Mouse (Mus musculus): ENCODE measurements around the gene Lsamp. TPM values are rescaled to one million over a fixed set of nuclear protein-coding genes. Genes with fewer than 3 reads are reported as not detected.
"Not testable (repeated sequence)": the region's sequence is repeated elsewhere in the genome, so short reads cannot be mapped to it uniquely, and the experiment has no call there.

Gene Lsamp
- total RNA-seq, 2 experiments from 2014 or later = 526 to 567 TPM

- DNase-seq (ENCODE audit: low spot score in 2 of 2) = peak; percentile 54 to 66
Measured at GRCm38 (mm10) chr16:40466596-40466995, 482.4 kb downstream of the Lsamp start.

- no peak for DNase-seq (ENCODE audit: low spot score in 2 of 2)
Measured at GRCm38 (mm10) chr16:40470946-40471345, 486.8 kb downstream of the Lsamp start.

DNA sequence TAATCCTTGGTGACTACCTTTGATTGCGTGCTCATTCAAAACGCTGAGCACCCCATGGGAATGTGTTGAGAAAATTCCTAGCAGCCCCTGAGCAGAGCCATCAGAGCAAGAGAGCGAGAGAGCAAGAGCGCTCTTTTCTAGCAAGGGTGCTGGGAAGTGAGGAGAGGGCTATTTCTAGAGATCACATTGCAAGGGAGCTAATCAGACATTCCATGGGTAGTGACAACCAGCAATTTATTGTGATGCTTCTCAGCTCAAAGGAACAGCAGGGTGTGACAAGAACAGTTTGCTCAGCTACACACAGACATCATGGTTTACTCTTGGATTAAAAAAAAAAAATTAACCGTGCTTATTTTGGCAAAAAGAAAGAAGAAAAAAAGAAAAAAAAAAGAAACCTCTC, 487.8 kb downstream of the Lsamp start:
- peak in 1 of 2 experiments; percentile 13 for DNase-seq (ENCODE audit: low spot score in 2 of 2)

DNA sequence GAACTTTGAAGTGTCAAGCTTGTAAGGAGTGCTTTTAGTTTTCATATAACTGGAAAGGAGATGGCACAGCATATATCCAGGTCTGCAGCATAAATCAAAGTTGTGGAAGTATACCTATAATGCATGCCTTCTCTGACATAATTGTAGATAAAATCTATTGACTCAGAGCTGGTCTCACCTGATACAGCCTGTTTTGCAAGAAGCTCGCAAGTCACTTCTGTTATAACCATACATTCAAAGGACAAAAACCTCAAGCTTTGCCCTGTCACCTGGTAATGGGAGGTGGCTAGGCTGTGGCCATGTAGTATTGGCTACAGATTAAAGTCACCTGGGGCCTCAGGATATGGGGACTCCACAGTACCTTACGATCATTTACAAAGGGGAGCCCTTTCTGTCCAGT, 507.4 kb downstream of the Lsamp start:
- no peak for DNase-seq (ENCODE audit: low spot score in 2 of 2)

GRCm38 (mm10) chr16:40504262-40504960, 520.2 kb downstream of the Lsamp start:
- peak; percentile 33 to 67 for DNase-seq (ENCODE audit: low spot score in 2 of 2)

- DNase-seq (ENCODE audit: low spot score in 2 of 2) = peak in 1 of 2 experiments; percentile 67
Measured at GRCm38 (mm10) chr16:40509146-40510030, 525.2 kb downstream of the Lsamp start.

GRCm38 (mm10) chr16:40536754-40537153, 552.6 kb downstream of the Lsamp start:
- DNase-seq (ENCODE audit: low spot score in 2 of 2) = no peak

DNA sequence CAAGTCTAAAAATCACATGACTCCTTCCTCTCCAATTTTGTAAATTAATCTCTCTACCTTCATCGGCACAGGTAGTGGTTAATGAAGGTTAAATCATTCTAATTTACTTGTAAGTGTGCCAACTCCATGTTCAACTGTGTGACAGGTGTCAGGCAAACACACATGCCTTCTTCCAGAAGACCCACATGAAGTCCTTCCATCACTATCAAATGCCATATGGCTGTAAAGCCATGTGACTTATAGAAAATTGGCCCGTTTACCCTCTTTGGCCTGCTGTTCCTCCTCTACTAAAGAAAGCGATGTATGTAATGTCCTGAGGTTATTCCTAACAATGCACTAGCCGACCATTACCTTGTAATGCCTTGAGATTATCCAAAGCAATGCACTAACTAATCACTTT, 565.5 kb downstream of the Lsamp start:
- no peak for DNase-seq (ENCODE audit: low spot score in 2 of 2)

- no peak for DNase-seq (ENCODE audit: low spot score in 2 of 2)
Measured at GRCm38 (mm10) chr16:40555608-40556007, 571.4 kb downstream of the Lsamp start.

DNA sequence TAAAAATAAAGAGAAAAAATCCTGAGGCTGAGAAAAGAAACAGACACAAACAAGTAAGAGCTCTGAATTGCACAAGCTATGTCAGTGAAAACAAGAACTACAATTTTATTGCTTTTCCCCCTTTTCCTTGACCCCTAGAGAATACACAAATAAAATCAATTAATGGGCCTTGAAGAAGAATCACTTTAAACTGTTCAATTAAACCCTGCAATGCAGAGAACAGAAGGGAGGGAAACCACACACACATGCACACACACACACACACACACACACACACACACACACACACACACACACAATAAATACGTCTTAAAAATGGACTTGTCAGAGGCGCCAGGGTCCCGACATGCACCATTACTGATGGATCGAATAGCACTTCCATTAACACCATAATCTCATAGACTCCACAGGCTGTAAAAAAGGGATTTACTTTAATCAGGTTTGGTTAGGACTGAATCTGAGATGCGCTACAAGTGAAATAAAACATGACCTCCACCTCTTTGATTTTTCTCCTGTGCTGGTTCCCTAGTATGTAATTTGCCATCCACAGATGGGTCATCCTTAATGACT, 573.6 kb downstream of the Lsamp start:
- DNase-seq (ENCODE audit: low spot score in 2 of 2) = no peak

DNA sequence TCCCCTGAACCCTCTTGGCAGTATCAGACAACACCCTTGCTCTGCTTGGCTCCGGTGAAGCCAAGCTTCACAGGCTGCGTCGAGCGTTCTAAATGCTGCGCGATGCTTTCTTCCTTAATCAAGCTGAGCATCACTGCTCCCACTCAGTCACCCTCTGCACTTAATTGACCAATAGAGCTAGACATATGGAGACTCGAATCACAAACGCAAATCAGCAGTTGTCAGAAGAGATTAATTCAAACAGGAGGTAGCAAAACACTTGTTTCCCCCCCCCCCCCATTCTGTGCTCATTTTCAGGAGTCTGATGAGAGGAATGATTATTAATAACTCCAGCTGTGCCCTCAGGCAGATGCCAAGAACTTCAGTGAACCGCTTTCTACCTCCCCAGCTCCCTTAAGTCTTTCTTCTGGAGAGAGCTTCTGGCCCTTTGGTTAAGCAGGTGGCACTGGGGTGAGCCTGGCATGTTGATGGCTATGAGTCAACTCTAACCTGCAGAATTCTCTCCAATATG, 583.3 kb downstream of the Lsamp start:
- no peak for DNase-seq (ENCODE audit: low spot score in 2 of 2)

GRCm38 (mm10) chr16:40572085-40572745, 588.1 kb downstream of the Lsamp start:
- no peak for DNase-seq (ENCODE audit: low spot score in 2 of 2)

GRCm38 (mm10) chr16:40582076-40582475, 597.9 kb downstream of the Lsamp start:
- no peak for DNase-seq (ENCODE audit: low spot score in 2 of 2)

DNA sequence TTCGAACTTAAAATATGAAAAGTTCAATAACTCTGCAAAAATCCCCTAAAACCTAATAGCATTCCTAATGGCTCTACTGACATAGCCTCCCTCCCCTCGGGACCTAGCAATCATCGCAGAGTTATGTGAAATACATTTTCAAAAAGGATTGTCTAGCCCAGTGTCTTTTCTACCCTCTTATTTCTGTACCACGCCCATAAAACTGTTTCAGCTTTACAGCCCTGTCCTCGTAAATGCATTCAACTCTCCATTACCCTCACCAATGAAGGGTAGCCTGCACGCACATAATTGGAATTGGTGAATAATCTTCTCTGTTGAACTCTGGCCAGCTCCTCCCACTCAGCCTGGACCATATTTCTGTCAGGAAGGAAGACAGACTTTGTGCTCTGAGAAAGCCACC, 609.0 kb downstream of the Lsamp start:
- DNase-seq (ENCODE audit: low spot score in 2 of 2) = no peak

DNA sequence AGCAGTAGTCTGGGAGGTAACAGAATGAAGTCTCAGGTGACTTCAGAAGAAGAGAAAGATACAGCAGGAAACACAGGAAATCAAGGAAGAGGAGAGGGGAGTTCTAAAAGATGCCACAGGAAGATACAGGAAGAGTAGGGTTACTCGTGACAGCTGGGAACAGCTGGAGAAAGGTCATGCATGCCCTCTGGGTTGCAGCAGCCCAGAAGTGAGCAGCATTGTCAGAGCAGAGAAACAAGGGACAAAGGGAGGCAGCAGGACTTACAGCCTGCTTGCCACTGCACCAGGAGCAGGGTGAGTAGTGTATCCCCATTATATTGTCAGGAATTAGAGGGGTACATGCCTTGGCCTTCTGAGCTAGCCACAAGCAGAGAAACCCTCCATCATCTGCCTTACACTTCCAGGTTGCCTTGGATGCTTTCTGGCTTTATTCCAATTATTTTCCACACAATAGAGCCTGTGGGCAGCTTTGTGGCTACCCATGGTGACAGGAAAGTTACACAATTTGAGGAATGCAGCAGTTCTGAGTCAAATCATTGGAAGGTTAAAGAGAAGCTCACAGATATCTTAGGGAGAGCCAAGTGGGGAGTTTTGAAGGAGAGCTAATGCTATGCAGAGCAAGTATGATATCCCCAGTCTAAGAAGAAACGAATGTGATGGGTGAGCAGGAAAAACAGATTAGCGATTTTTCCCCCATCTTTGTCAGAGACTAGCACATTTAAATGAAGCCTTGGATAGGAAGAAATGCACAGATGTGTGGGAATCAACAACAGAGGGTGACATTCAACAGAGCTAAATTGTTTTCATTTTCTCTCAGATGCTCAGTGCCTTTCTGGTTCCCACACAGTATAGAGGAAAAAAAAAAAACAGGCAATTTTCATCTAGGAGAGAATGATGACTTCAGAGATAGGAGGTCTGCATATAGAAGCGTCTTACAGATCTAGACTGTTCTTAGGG, 617.5 kb downstream of the Lsamp start:
- peak in 1 of 2 experiments; percentile 85 for DNase-seq (ENCODE audit: low spot score in 2 of 2)

GRCm38 (mm10) chr16:40607509-40607908, 623.3 kb downstream of the Lsamp start:
- DNase-seq (ENCODE audit: low spot score in 2 of 2) = no peak

DNA sequence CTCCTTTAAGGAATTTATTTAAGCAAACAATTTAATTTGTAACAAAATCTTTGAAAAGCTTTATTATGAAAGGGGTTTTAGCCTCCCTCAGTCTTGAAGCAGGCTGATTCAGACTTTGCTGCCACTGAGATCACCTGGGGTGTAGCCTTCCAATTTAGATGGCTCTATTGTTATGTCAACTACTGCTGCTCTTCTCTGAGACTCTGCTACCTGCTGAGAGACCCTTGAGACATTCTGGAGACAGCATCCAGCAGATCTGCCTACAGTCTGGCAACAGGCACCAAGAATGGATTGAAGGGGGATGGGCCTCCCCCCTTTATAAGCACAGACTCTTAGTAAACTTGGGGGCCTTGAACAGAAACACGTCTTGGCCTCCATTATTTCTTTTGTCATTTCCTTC, 632.5 kb downstream of the Lsamp start:
- not testable (repeated sequence) for DNase-seq (ENCODE audit: low spot score in 2 of 2)

DNA sequence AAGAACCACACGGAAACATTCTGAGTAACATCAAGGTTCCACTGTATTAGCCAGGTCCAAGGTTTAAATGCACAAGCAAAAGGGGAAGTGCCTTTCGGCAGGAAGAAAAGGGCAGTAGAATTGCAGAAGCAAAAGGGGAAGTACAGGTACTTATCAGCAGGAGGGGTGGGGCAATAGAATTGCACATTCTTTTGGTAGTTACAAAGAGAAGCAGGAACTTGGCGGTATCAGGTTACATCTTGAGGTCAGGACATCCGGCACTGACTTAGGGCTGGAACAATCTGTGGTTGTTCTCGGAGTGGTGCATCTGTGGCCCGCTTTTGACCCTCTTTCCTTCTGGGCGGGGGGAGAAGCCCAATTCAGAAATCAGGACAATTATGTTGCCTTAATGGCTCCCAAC, 636.9 kb downstream of the Lsamp start:
- not testable (repeated sequence) for DNase-seq (ENCODE audit: low spot score in 2 of 2)

GRCm38 (mm10) chr16:40627159-40627558, 643.0 kb downstream of the Lsamp start:
- peak in 1 of 2 experiments; percentile 8 for DNase-seq (ENCODE audit: low spot score in 2 of 2)
